Mouse (Mus musculus) bone marrow macrophage, adult 2 months (primary cell): ENCODE results near the gene Zbtb8a.

Source experiments
- CTCF ChIP-seq: IDR thresholded peaks from 2 replicates; pipeline ENCODE4 v1.5.1; 2012; ENCODE audit warnings: low read depth, mild to moderate bottlenecking, low read length, moderate library complexity
- POLR2A ChIP-seq: IDR thresholded peaks from 2 replicates; pipeline ENCODE4 v1.6.1; 2012; ENCODE audit warnings: mild to moderate bottlenecking, low read depth, low read length, borderline replicate concordance

GRCm38 (mm10) chr4:129386269-129386946 is 8.5 kb upstream of the Zbtb8a start:
- no peak for TF ChIP-seq POLR2A
- TF ChIP-seq CTCF = no peak
